Mouse (Mus musculus) adrenal gland, postnatal 25 days (tissue): ENCODE data around the gene Elof1. TPM values are rescaled to one million over a fixed set of nuclear protein-coding genes. Genes with fewer than 3 reads are reported as not detected.
A peak's percentile ranks its signal among the peaks of the same experiment; 100 is the strongest.

Experiments
- DNase-seq: peaks from one replicate; pipeline ENCODE4 v3.0.0; 2021; ENCODE audit warnings: mixed read lengths
- total RNA-seq: library from RNA; stranded (reverse); gene quantifications from 2 replicates; pipeline ENCODE4 v1.2.3, GENCODE M21; 2021

Elof1 gene
- total RNA-seq, 1 experiment from 2014 or later, result 75.1 TPM

DNA sequence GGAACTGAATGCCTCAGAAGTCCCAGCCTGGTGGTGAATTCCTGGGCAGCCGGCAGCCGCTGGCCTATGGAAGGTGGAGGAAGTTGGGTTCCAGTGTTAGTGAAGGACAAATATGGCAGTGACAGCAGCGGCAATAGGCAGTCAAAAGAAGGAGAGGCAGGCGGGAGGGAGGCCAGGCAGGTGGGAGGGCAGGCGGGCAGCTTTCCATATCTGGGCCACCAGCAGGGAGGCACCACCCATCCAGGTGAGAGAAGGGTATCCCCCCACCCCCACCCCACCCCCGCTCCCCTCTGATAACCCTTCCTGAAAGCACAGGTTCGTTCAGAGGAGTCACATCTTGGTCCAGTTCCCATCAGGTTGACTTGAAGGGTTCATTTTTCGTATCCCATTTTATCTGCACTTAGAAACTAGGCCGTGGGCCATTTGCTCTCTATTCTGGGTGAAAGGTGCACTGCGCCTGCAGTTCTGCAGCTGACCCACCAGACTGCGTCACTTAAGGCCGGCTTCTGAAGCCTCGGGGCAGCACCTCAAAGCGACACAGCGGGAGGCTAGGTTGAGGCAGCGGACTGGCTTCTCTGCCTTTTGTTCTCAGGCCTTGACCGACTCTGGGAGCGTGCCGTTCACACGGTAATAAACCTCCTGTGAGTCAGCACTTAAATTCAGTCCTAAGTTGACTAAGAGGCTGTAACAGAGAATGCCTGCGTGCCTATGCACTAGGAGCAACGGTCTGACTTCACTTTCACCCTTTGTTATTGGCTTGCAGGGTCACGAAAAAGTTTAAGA, 20.0 kb upstream of the Elof1 start:
- peak; percentile 53 for DNase-seq

DNA sequence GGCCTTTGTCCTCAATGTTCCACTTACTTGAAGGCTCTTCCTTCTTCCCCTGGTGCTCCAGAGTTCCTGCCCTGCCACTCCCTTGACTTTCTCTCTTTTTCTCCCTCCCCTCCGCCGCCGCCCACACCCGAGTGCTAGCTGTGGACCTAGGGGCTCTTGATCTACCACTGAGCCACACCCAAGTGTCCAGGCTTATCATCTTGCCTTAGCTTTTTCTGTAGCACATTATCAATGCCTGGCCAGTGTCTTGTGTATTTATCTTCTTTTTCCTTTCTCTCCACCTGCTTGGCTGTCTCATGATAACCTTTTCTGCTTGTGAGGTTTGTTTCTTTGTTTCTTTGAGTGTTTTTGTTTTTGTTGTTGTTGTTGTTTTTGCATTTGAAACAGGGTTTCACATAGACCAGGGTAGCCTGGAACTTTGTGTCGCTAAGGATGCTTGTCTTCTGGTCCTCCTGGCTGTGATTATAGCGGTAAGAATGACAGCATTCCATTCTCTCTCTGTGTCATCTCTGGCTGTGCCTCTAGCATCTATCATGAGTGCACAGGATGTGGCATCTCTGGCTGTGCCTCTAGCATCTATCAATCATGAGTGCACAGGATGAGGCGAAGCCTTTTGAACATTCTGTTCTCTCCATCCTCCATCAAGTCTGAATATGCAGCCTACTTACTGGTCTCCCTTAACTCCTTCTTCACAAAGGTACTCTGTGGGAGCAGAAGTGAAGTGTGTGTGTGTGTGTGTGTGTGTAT, 18.8 kb upstream of the Elof1 start, which contains the start of gene Acp5:
TSS of gene Acp5 (minus strand) at position 68 of the 747 bp plus-strand sequence.
- DNase-seq, result no peak

DNA sequence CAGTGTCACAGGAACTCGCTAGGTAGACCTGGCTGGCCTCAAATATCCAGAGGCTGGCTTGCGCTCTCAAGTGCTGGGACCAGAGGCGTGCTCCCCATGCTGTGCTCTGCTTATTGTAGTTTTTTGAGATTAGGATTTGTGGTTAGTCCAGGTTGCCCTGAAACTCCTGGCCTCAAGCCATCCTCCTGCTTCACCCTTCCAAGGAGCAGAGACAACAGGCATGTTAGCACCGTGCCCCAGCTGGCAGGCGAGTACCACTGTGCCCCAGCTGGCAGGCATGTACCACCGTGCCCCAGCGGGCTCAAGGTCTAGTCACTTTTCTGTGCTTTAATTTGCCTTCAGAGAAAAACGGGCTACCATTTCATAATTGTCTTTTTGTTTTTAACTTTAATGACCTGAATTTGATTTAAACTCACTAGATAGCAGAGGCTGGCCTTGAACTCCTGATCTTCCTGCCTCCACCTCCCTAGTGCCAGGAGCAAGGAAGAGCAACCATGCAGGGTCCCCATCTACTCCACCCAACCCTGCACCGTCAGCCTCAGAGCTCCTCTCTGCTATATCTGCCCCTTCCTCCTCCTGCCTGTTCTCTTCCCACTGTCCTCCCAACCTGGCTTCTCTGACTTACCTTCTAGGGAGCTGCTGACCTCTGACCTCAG, 18.1 kb upstream of the Elof1 start:
- DNase-seq, result peak; percentile 50

DNA sequence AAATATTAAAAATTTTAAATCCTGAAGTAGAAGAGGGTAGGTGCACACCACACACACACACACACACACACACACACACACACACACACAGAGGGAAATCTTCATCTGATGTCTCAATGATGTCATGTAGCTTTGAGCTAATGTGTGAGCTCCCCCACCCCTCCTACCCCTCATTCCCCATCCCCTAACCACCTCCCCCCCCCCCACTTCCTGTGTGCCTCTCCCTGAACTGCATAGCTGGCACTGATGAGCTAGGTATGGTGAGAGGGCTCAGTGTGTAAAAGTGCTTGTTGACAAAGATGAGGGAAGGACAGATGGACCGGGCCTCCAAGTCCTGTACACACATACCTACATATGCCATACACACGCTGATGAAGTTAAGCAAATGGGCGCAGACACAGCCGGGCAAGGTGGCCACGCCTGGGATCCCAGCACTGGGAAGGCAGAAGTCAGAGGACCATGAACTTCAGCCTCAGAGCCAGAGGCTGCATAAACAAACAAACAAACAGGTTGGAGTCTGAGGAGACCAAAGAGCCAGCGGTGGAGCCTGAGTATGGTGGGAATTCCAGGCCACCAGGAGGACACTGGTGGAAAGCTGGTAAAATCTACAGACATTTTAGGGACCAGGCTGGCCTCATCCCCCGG, 17.4 kb upstream of the Elof1 start:
- no peak for DNase-seq

DNA sequence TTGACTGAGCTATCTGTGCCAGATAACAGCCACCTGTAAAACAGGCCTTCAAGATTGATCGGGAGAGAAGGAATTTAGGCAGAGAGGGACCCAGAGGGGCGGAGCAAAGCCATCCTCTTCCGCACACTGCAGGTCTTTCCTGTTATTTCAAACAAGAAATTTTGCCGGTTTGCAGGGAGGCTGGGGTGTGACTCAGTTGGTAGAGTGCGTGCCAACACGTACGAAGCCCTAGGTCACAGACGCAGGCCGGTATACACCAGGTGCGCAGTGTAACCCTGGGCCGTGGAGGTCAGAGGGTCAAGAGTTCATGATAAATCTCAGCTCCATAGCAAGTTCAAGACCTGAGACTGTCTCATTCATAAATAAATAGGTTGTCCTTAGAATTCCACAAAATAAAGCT, 15.2 kb upstream of the Elof1 start:
- no peak for DNase-seq

DNA sequence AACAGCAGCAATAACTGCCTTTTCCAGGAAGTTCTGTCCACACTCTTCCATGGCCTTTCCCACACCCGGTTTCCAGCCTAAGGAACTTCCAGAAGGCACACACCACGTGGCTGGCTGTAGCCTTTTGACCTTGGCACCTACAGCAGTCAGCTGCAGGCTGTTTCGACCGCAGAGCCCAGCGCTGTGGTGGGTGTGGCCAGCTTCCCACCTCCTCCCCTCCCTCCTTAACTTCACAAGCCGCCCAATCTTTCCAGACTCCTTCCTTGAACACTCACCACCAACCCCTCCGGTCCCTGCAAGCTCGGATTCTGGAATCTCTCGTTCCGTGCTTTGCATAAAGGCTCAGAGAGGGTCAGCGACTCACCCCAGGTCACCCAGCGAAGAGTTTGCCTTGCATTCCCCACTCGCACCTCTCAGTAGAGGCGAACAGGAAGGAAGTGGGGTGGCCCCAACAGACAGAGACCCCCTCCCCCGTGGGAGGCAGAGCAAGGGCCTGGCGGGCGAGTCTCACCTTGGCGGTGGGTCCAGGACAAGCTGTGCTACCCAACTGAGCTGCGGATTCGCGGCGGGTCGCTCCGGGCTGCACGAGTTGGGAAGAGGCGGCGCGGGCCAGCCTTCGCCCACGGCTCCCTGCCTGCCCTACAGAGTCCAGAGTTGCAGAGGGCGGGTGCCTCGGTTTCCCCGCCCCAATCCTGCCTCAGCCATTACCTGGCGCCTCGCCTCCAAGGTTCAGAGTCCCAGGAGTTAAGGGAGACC, 14.4 kb upstream of the Elof1 start:
- peak; percentile 38 for DNase-seq

DNA sequence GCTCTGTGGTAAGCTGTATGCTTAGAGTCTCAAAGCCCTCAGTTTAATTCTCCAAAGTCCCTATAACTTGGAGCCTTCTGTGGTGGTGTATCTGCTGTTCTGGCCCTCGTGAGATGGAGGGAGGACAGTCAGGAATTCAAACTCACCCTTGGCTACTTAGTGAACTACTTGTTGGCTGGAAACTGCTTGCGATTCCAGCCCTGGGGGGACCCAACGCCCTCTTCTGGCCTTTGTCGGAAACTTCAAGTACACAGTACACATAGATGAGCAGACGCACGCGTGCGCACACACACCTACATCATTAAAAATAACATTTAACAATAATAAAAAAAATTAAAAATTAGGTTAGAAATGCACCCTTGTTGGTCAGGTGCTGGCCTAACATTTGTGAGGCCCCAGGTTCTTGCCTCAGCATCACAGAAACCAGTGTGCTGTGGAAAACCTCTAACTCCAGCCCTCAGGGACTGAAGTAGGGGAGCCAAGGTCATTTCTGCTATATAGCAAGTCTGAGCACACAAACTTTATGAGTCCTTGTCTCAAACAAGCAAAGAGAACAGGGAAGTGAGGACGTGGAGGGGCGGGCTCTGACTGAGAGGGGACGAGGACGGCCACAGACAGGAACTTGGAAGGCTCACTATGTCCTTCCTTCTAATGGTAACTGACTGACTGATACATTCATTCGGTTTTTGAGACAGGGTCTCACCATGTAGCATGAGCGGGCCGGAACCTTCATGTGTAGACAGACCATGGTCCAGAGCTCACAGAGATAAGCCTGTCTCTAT, 8.5 kb upstream of the Elof1 start:
- no peak for DNase-seq

DNA sequence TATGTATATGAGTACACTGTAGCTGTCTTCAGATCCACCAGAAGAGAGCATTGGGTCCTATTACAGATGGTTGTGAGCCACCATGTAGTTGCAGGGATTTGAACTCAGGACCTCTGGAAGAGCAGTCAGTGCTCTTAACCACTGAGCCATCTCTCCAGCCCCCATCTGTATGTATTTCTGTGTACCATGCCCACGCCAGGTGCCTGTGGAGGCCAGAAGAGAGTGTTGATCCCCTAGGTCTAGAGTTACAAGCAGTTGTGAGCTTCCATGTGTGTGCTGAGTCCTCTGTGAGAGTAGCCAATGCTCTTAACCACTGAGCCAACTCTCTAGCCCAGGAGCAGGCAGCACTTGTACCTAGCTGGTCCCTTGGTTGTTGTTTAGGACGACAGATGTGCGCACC, 7.2 kb upstream of the Elof1 start:
- DNase-seq, result no peak

DNA sequence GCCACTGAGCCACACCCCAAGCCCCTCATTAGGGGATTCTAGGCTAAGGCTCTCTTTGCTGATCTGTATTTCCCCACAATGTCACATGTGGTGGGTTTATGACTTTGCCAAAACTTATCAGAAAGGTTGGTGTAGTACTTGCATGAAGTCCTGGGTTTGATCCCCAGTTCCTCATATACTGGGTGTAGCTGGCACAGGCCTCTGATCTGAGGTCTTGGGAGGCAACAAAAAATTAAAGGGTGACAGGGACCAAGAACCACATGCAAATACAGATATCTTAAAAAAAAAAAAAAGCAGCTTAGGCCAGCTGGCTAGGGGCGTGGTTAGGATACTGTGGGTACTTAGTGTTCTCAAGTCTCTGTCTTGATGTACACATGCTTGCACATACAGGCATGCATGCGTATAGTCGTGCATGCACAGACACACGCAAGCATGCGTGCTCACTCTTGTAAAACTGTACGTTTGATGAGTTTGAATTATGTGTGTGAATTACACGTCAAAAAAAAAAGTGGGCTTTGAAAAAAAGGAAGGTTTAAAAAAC, 6.2 kb upstream of the Elof1 start:
- DNase-seq, result no peak

DNA sequence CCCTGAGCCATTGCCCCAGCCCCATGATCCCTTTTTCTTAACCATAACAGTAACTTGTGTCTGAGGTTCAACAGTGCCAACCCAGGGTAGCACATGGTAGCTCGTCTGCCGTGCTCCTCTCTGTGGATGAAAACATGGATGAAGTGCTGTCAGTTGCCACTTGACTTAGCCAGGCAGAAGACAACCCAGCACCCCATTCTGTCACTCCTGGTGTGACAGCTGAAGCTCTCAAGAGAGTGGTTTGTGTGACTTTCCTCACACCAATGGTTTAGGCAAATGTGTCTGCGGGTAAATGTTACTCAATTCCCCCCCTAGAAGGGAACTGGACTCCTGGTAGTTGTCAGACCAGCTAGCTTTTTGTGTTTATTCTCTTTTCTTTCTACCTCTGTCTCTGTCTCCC, 5.0 kb upstream of the Elof1 start:
- no peak for DNase-seq

DNA sequence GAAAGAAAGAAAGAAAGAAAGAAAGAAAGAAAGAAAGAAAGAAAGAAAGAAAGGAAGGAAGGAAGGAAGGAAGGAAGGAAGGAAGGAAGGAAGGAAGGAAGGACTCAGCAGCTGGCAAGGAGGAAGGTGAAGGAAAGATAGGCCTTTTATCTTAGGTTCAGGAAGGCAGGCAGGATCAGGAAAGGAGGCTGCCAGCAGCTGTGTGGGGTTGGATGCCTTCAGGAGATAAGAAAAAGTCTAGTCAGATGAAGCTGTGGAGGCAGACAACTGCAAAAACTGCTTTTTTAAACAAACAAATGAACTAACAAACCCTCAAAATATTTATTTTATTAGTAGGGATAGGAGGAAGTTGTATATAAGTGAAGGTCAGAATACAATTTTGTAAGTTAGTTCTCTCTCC, 4.6 kb upstream of the Elof1 start:
- no peak for DNase-seq

DNA sequence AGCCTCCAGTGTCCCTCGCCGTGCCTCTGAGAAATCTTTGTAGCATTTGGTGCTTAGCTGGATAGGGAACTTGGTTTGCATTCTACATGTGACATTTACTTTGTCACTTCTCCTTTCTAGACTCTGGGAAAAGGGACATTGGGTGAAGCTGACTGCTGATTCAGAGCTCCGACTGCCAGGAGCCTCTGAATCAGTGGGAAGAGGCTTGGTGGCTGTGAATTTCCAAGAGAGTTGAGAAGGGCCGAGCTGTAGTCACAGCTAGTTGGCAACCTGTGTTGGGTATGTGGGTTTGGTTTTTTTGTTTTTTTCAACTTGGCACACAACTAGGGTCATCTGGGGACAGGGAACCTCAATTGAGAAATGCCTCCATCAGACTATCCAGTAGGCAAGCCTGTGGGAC, 2.6 kb upstream of the Elof1 start:
- no peak for DNase-seq

DNA sequence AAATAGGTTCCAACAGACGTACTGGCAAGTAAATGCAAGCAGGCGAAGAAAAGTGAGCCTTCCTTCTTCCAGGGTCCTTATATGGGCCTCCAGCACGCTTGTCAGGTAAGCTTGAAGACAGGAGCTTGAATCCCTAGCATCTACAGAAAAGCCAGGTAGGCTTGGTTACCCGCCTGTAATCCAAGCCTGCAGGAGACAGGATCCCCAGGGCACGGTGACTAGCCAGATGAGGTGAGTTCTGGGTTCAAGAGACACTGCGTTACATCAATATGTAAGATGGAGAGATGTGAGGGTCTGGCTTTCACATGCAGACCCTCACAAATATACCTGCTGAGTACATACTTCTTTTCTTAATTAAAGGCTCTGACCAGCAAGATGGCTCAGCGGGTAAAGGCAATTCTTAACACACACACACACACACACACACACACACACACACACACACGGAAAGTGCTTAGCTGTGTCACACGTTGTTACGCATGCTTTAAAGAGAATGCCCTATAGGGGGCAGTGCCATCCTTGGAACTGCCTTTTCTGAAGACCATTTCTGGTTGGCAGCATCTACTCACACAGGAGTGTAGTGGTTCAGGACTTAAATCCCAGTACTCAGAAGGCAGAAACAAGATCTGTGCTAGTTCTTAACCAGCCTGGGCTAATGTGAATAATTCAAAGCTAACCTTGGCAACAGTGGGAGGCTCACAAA, 933 bp upstream of the Elof1 start:
- peak; percentile 38 for DNase-seq

DNA sequence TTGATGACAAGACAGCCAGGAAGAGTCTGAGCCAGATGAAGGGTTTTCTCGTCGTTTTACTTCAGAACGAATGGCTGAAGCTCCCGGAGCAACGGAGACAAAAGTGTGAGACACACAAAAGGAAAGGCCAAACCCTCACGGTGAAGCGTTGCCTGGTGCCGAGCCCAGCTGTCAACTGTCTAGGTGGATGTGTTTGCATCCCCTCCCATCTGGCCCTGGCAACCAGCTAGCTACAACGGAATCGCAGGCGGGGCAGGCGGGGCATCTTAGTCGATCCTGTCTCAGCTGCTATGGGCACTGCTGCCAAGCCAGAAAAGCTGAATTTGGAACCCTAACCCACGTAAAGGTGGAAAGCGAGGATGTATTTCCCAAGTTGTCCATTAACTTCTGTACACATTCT, 886 bp downstream of the Elof1 start:
- DNase-seq, result no peak

DNA sequence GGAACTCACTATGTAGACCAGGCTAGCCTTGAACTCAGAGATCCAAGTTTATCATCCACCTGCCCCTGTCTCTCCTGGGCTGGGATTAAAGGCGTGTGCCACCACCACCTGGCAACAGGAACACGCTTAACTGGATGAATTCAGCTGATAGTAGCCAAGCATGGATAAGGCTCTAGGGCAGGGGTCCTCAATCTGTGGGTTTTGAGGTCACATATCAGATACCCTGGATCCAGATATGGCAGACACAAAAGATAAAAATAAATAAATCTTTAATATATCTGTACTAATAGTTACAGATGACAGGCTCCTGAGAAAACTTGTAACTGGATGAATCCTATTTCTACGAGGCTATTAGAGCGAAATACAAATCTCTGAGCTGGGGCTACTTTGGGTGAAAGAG, 1.3 kb downstream of the Elof1 start:
- DNase-seq, result no peak

DNA sequence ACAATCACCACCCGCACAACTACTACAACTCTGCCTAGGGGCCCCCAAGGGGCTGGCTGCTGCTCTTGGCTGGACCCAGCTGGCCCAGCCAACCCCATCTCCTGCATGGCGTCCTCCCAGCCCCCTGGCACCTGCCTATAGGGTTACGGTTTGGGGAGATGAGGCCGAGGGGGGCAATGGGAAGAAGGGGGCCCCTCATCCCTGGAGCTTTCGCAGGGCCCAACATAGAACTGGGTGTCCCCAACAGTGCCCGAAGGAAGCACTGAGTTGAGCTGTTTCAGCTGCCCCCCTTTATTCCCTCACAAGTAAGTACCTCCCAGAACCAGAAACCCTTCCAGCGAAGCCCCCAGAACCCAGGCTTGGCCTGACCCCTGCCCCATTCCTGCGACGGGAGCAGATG, 8.8 kb downstream of the Elof1 start:
- DNase-seq, result no peak

DNA sequence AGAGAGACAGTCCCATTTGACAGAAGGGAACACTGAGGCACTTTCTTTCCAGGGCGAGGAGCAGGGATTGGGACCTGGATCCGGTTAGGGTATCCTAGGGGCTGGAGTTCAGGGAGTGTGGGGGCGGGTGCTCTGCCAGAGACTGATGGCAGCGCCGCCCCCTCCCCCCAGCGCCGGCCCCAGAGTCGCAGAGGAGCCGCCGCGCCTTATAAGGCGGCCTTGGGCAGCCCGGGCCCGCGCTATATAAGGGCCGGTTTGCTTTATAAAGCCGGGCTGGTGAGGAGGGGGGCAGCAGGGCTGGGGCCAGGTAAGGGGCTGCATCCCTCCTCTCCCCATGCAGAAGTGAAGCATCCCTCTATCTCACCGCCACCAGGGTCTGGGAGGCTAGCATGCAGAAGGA, 17.1 kb downstream of the Elof1 start:
- DNase-seq, result no peak

DNA sequence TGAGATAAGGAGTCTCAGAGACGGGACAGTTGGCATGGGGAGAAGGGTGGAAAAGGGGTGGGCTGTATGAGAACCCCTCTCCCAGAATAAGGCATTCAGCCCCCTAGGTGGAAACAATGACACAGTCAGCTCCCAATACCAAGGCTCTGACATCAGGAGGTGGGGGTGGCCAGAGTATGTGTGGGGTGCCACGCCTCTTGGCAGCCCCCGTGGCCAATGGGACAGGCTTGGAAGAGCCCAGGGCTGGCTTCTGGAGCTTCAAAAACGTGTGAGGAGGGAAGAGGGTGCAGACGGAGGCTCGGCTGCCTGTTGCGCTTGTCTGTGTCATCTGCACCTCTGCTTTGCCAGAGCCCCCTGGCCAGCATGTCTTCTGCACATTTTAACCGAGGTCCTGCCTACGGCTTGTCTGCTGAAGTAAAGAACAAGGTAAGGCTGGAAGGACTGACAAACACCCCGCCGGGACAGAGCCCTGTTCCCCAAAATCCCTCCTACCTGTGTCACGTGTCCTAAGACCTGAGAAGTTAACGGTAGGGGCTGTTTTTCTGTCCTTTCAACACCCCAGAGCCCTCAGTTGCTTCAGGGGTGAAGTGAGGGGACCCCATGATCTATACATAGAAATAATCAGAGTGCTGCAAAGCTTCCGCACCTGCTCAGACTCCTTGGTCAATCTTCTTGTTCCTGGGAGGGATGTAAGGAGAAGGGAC, 17.8 kb downstream of the Elof1 start, which contains the start of gene Cnn1:
TSS of gene Cnn1 (plus strand) at position 224 of the 704 bp plus-strand sequence.
- DNase-seq, result peak; percentile 19

DNA sequence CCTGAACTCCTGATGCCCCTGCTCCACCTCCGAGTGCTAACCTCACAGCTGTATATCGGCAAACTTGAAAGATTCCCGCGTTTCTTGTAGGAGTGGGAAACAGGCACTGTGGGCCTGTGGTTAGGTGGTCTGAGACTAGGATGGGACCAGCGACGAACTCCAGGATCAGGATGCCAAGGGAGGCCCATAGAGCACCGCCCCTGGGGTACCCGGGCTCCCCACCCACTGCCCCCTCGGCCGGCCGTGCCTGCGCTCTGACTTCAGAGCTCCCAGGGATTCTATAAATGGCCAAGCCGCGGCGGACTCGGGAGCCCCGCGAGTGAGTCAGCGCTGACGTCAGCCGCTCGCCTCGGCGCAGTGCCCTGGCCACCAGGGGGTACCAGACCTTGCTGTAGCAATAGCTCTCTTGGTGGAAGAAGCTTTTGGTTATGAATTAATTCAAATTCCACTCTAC, 21.1 kb downstream of the Elof1 start:
- peak; percentile 92 for DNase-seq
